ENCODE assay signal across 13 mouse cellular contexts in the genomic region with DNA sequence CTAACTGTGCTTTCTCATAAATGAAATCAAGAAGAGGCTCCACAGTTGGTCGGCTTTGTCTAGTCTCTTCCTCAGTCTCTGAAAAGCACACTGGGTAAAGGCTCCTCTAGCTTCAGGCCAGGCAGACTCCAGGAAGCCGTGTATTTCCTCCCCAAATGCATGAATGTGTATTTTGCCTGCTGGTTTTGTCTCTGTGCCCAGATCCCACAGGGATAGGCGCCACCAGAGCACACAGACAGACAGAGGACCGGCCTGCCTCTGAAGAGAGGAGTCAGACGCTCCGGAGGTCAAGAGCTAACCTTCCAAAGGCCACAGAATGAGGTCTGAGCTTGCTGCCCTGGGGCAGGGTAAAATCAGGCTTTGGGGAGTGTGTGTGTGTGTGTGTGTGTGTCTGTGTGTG. TPM values are rescaled to one million over a fixed set of nuclear protein-coding genes. Genes with fewer than 3 reads are reported as not detected.
DNase-seq lines count a peak whose midpoint lies in the region; ATAC-seq lines count a peak whose summit lies in the region.
"Had no signal": no experiment of that assay in that cellular context is flagged by ENCODE, and none has a peak within 500 bp of the region (broad histone marks: within the 10 kb centered on the region; RNA-seq: fewer than 3 reads in every experiment).

No protein-coding gene starts in this region.

- peak; percentile 47 for DNase-seq in embryo, embryonic 10 days (ENCODE audit: low spot score)
- DNase-seq in embryo, embryonic 10.5 days (ENCODE audit: low spot score), result no peak
- DNase-seq in kidney, adult 18-20 months, result peak; percentile 36
- DNase-seq in kidney, adult 9 months, result no peak
- no peak for DNase-seq in midbrain, embryonic 11.5 days (ENCODE audit: low spot score, missing footprints)
- peak; percentile 14 for DNase-seq in neural tube, embryonic 11.5 days (ENCODE audit: low spot score)
- no peak for DNase-seq in cerebellum, postnatal 25 days
- DNase-seq: cerebellum, adult 18-20 months; heart, postnatal 4 days had no signal

- peaks cover 11% of the 10 kb centered on the region for H3K4me1 ChIP-seq in midbrain, embryonic 13.5 days (replicated peaks)
- no peaks in the 10 kb centered on the region for H3K4me1 ChIP-seq in midbrain, embryonic 11.5 days (ENCODE audit: control insufficient read depth, insufficient read depth, low read length)
- no peaks in the 10 kb centered on the region for H3K4me1 ChIP-seq in neural tube, embryonic 11.5 days (ENCODE audit: control insufficient read depth, insufficient read depth, low read length)

- WGBS in midbrain, embryonic 13.5 days, result 37% methylated on average over 6 of the region's 6 CpGs
- WGBS in midbrain, embryonic 11.5 days, result 46% methylated on average over 6 of the region's 6 CpGs
- 37% methylated on average over 6 of the region's 6 CpGs for WGBS in neural tube, embryonic 11.5 days

- no peak overlapping the region for H3K4me3 ChIP-seq in midbrain, embryonic 13.5 days (replicated peaks)
- no peak overlapping the region for H3K4me3 ChIP-seq in midbrain, embryonic 11.5 days (ENCODE audit: low read depth, low read length)
- H3K4me3 ChIP-seq in neural tube, embryonic 11.5 days (ENCODE audit: low read depth, low read length), result no peak overlapping the region
- H3K4me3 ChIP-seq: embryonic facial prominence, embryonic 15.5 days had no signal

- H3K4me2 ChIP-seq in midbrain, embryonic 13.5 days (replicated peaks), result no peak overlapping the region
- no peak overlapping the region for H3K4me2 ChIP-seq in midbrain, embryonic 11.5 days
- no peak overlapping the region for H3K4me2 ChIP-seq in neural tube, embryonic 11.5 days (ENCODE audit: low read depth)
- H3K4me2 ChIP-seq: embryonic facial prominence, embryonic 15.5 days had no signal

- ATAC-seq in midbrain, embryonic 13.5 days, result no peak
- no peak for ATAC-seq in midbrain, embryonic 11.5 days (ENCODE audit: low FRiP score)
- ATAC-seq in neural tube, embryonic 11.5 days (ENCODE audit: insufficient read depth, low FRiP score, low TSS enrichment), result no peak

- 0 out of 2 replicates have a peak overlapping the region, but pooled peaks have one; percentile 14 for H3K27ac ChIP-seq in midbrain, embryonic 13.5 days
- no peak overlapping the region for H3K27ac ChIP-seq in midbrain, embryonic 11.5 days (ENCODE audit: low read depth, low read length)
- no peak overlapping the region for H3K27ac ChIP-seq in neural tube, embryonic 11.5 days (ENCODE audit: low read depth, low read length)
- H3K27ac ChIP-seq: embryonic facial prominence, embryonic 15.5 days; liver, embryonic 14.5 days had no signal

- H3K9ac ChIP-seq in midbrain, embryonic 13.5 days (replicated peaks), result no peak overlapping the region
- H3K9ac ChIP-seq in midbrain, embryonic 11.5 days (ENCODE audit: low read length), result no peak overlapping the region
- H3K9ac ChIP-seq in neural tube, embryonic 11.5 days (ENCODE audit: low read length), result no peak overlapping the region
- H3K9ac ChIP-seq: embryonic facial prominence, embryonic 15.5 days; liver, embryonic 14.5 days had no signal

- H3K27me3 ChIP-seq in midbrain, embryonic 13.5 days, result 0 out of 2 replicates have a peak, but pooled peaks cover 3% of the 10 kb centered on the region
- H3K27me3 ChIP-seq in midbrain, embryonic 11.5 days (ENCODE audit: control insufficient read depth, insufficient read depth, low read length), result no peaks in the 10 kb centered on the region
- H3K27me3 ChIP-seq in neural tube, embryonic 11.5 days (ENCODE audit: control insufficient read depth, insufficient read depth, low read length), result no peaks in the 10 kb centered on the region

- H3K9me3 ChIP-seq in midbrain, embryonic 13.5 days, result no peaks in the 10 kb centered on the region
- H3K9me3 ChIP-seq in midbrain, embryonic 11.5 days (ENCODE audit: control insufficient read depth, low read length), result no peaks in the 10 kb centered on the region
- H3K9me3 ChIP-seq in neural tube, embryonic 11.5 days (ENCODE audit: control insufficient read depth, low read length), result no peaks in the 10 kb centered on the region
- H3K9me3 ChIP-seq: embryonic facial prominence, embryonic 15.5 days had no signal

- no peaks in the 10 kb centered on the region for H3K36me3 ChIP-seq in midbrain, embryonic 13.5 days
- no peaks in the 10 kb centered on the region for H3K36me3 ChIP-seq in midbrain, embryonic 11.5 days (ENCODE audit: control insufficient read depth, insufficient read depth, low read length)
- no peaks in the 10 kb centered on the region for H3K36me3 ChIP-seq in neural tube, embryonic 11.5 days (ENCODE audit: control insufficient read depth, insufficient read depth, low read length)
- H3K36me3 ChIP-seq: embryonic facial prominence, embryonic 15.5 days had no signal

RNA-seq across cellular contexts. Expression of gene A530084C06Rik, which starts 18.4 kb away (rescaled TPM):
- polyA plus RNA-seq in midbrain, embryonic 13.5 days (2015; fragmentation: Nextera tagmentation; extraction: Ambion mirVana), result not detected in 2 replicates
- not detected in 2 replicates for polyA plus RNA-seq in midbrain, embryonic 11.5 days (2014; fragmentation: Nextera tagmentation; extraction: Ambion mirVana)
- polyA plus RNA-seq in neural tube, embryonic 11.5 days (2014; fragmentation: Nextera tagmentation; extraction: Ambion mirVana), result not detected in 2 replicates
- polyA plus RNA-seq: embryonic facial prominence, embryonic 15.5 days; spleen, adult 2 months had no signal

RNA-seq across cellular contexts. Expression of gene Foxq1, which starts 21.6 kb away (rescaled TPM):
- polyA plus RNA-seq in midbrain, embryonic 13.5 days (2015; fragmentation: Nextera tagmentation; extraction: Ambion mirVana), result 1.5 and 2.0 TPM in 2 replicates
- polyA plus RNA-seq in midbrain, embryonic 11.5 days (2014; fragmentation: Nextera tagmentation; extraction: Ambion mirVana), result 1.8 and 2.2 TPM in 2 replicates
- polyA plus RNA-seq in neural tube, embryonic 11.5 days (2014; fragmentation: Nextera tagmentation; extraction: Ambion mirVana), result 1.7 and 1.9 TPM in 2 replicates

RNA-seq across cellular contexts. Expression of gene Foxf2, which starts 48.0 kb away (rescaled TPM):
- 4.3 and 5.0 TPM in 2 replicates for polyA plus RNA-seq in midbrain, embryonic 13.5 days (2015; fragmentation: Nextera tagmentation; extraction: Ambion mirVana)
- polyA plus RNA-seq in midbrain, embryonic 11.5 days (2014; fragmentation: Nextera tagmentation; extraction: Ambion mirVana), result 5.1 and 5.6 TPM in 2 replicates
- polyA plus RNA-seq in neural tube, embryonic 11.5 days (2014; fragmentation: Nextera tagmentation; extraction: Ambion mirVana), result 5.2 and 5.5 TPM in 2 replicates

Comparison
In these comparisons a context has a peak if more than half of its experiments do, and no peak if none do; other contexts are left out.
1. DNase-seq: peak in embryo, embryonic 10 days (single experiment), kidney, adult 18-20 months (single experiment) and neural tube, embryonic 11.5 days (single experiment); none in embryo, embryonic 10.5 days (single experiment), kidney, adult 9 months (single experiment), midbrain, embryonic 11.5 days (single experiment) and cerebellum, postnatal 25 days (0 of 2).